Mouse (Mus musculus) common myeloid progenitor, adult 5-6 weeks (primary cell): ENCODE results near the gene Otud3. TPM values are rescaled to one million over a fixed set of nuclear protein-coding genes. Genes with fewer than 3 reads are reported as not detected.
A peak's percentile ranks its signal among the peaks of the same experiment; 100 is the strongest.

Experiments
- ATAC-seq: replicated peaks from 2 replicates; pipeline ENCODE4 v1.8.0; 2016; ENCODE audit warnings: low read depth, mild to moderate bottlenecking, moderate TSS enrichment, inconsistent platforms; ENCODE audit not compliant: poor library complexity, severe bottlenecking
- total RNA-seq: library from RNA; stranded (forward); fragments of 200-1000, 187-1606 nt; gene quantifications from 2 replicates; pipeline ENCODE4 v1.2.3, GENCODE M21; 2017

Otud3 gene
- total RNA-seq, 1 experiment from 2014 or later = 5.6 TPM

DNA sequence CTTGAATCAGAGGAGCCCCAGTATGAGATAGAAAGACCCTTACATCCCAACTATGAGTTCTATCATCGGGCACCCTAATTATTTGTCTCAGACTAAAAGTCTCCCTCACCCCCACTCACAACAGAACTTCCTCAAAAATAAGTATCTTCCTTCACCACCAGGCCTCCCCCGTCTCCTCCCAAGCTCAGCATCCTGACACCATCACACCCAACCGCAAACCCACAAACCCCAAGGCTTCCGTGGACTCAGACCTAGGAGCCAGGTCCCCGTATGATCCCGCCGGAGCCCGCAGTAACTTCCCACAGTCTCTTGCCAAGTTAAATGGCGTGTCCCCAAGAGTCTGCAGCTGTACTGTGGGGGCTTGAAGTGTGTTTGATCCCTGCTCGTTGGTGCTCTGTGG is 56.2 kb downstream of the Otud3 start:
- peak; percentile 51 for ATAC-seq

DNA sequence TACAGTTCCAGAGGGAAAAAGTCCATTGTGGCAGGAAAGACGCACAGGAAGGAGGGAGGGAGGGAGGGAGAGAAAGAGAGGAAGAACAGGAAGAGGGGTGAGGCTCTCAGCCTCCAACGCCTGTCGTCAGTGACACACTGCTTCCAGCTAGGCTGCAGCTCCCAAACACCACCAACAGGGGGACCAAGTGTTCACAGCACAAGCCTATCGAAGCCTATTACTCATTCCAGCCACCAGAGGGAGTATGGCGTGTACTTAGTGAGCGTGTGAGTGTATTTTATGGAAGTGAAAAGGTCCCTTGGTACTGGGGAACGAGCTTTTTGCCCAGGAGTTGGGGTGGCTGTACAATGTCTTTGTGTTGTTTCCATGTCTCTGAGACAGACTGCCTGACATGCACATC is 57.3 kb downstream of the Otud3 start:
- peak; percentile 80 for ATAC-seq

DNA sequence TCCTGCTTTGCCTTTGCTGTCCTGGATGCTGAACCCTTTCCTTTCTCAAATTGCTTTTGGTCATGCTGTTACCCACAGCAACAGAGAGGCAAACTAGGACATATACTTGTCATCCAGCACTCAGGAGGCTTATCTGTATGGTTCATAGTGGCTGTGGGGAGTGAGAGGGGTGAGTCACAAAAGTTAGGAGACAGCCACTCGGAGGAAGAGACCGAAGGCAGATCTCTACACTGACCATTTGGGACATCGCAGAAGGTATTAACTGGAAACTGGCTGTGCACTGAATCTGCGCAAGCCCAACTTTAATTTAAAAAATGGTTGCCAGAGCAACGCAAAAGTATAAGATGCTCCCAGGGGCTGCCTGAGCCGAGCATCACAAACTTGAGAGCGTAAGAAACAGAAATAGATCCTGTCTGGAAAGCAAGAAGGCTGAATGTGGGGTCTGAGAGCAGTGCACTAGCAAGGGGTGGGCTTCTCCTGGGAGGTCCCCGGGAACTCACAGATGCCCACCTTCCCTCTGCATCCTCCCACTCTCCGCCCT is 58.6 kb downstream of the Otud3 start:
- ATAC-seq = no peak

DNA sequence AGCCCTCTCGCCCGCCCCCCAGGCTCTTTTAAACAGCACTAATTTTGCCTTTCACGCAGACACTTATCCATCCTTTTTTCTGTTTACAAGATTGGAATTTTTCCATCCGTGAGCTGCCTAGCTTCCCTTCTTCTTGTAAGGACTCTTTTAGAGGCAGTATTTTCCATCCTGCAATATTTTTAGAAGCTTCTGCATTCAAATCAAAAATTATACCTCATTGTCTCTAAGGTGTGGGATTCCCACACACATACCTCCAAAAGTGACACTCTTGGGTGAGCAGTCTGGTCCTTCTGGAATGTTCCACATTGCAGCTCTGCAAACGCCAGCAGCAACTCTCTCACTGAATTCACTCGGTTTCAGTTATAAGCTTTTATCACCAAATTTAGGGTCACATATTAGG is 60.8 kb downstream of the Otud3 start:
- no peak for ATAC-seq

DNA sequence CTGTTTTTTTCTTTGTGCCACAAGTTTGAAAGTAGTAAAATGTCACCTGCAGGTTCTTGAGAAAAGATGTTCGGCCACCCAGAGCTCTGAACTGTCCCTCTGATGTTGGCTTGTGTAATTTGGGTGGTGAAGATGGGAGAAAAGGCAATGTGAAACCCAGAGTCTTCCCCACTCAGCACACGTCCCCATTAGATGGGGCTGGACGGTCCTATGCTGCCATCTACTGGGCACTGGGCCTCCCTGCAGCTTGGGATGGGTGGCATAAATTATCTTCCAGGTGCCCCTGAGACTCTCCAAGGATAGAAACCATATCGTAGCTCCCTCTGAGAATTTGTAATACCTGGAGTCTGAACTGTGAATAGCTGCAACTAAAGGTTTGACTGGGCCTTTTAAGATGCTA is 62.3 kb downstream of the Otud3 start:
- ATAC-seq = peak; percentile 89

Other genes with a start within 250 kb of the Otud3 start
- gene Pla2g2c, start 189.2 kb downstream of the Otud3 start, total RNA-seq = not detected in 2 replicates
- gene Ubxn10, start 176.8 kb downstream of the Otud3 start, total RNA-seq = not detected in 2 replicates
- not detected in 2 replicates for gene Pla2g2f, start 156.3 kb downstream of the Otud3 start, total RNA-seq
- gene Pla2g2d, start 138.2 kb downstream of the Otud3 start, total RNA-seq = not detected in 2 replicates
- not detected in 2 replicates for gene Pla2g5, start 50.5 kb downstream of the Otud3 start, total RNA-seq
- not detected in 2 replicates for gene Gm13030, start 40.0 kb downstream of the Otud3 start, total RNA-seq
- not detected in 2 replicates for gene Pla2g2e, start 36.0 kb downstream of the Otud3 start, total RNA-seq
- gene Rnf186, start 53.2 kb upstream of the Otud3 start, total RNA-seq = not detected in 2 replicates
- gene Tmco4, start 58.9 kb upstream of the Otud3 start, total RNA-seq = 16.4 and 28.0 TPM in 2 replicates
- not detected in 2 replicates for gene Htr6, start 161.6 kb upstream of the Otud3 start, total RNA-seq
- 1.2 TPM in 1 of 2 replicates, not detected in the other for gene Nbl1, start 179.0 kb upstream of the Otud3 start, total RNA-seq
- gene Minos1, start 217.2 kb upstream of the Otud3 start, total RNA-seq = 118 and 161 TPM in 2 replicates